Mouse (Mus musculus) gastrocnemius, postnatal 4 days (tissue): Measurements from ENCODE around the gene Pbp2. TPM values are rescaled to one million over a fixed set of nuclear protein-coding genes. Genes with fewer than 3 reads are reported as not detected.

Source experiments
- DNase-seq, 2 experiments: peaks; one replicate each; pipeline ENCODE4 v3.0.0; 2021 to 2022; ENCODE audit warnings: low spot score in 2 of 2, mixed read lengths in 2 of 2
- long read RNA-seq, 2 experiments: library from polyadenylated mRNA; stranded (forward); transcript quantifications; one replicate each; pipeline ENCODE4 v2.0.0; 2021
- total RNA-seq, 2 experiments: library from RNA; stranded (reverse); gene quantifications; 2 replicates each; pipeline ENCODE4 v1.2.3; 2021

Gene Pbp2
- under 1 TPM in 1 of 2 experiments, not detected in 1; 0.49 TPM for total RNA-seq
- long read RNA-seq, experiment 1 = 0 reads
- long read RNA-seq, experiment 2 = 0 reads

GRCm38 (mm10) chr6:135310305-135310704 lies at the start of gene Pbp2:
Gene Pbp2, minus strand, starts transcription at chr6:135310405.
- no peak for DNase-seq

- DNase-seq = no peak
Measured at GRCm38 (mm10) chr6:135354953-135355352, 44.7 kb upstream of the Pbp2 start.

- DNase-seq = no peak
Measured at GRCm38 (mm10) chr6:135352537-135352936, 42.3 kb upstream of the Pbp2 start.

GRCm38 (mm10) chr6:135351638-135352302 lies 41.6 kb upstream of the Pbp2 start:
- DNase-seq = peak; percentile 54 to 80

- no peak for DNase-seq
Measured at GRCm38 (mm10) chr6:135341076-135341378, 30.8 kb upstream of the Pbp2 start.

- peak in 1 of 2 experiments; percentile 56 for DNase-seq
Measured at GRCm38 (mm10) chr6:135340355-135341075, 30.3 kb upstream of the Pbp2 start.

GRCm38 (mm10) chr6:135336376-135336775 lies 26.2 kb upstream of the Pbp2 start:
- no peak for DNase-seq

GRCm38 (mm10) chr6:135333994-135334651 lies 23.9 kb upstream of the Pbp2 start:
- peak in 1 of 2 experiments; percentile 66 for DNase-seq

- peak in 1 of 2 experiments; percentile 37 for DNase-seq
Measured at GRCm38 (mm10) chr6:135332737-135333281, 22.6 kb upstream of the Pbp2 start.

- peak in 1 of 2 experiments; percentile 19 for DNase-seq
Measured at GRCm38 (mm10) chr6:135331916-135332315, 21.7 kb upstream of the Pbp2 start.

GRCm38 (mm10) chr6:135326847-135327246 lies 16.6 kb upstream of the Pbp2 start:
- no peak for DNase-seq

GRCm38 (mm10) chr6:135324686-135325300 lies 14.6 kb upstream of the Pbp2 start:
- DNase-seq = no peak

- DNase-seq = no peak
Measured at GRCm38 (mm10) chr6:135324111-135324510, 13.9 kb upstream of the Pbp2 start.

GRCm38 (mm10) chr6:135323311-135323982 lies 13.2 kb upstream of the Pbp2 start:
- peak; percentile 52 to 59 for DNase-seq

GRCm38 (mm10) chr6:135322749-135323148 lies 12.5 kb upstream of the Pbp2 start:
- no peak for DNase-seq

- DNase-seq = no peak
Measured at GRCm38 (mm10) chr6:135319431-135319933, 9.3 kb upstream of the Pbp2 start.

GRCm38 (mm10) chr6:135316141-135316540 lies 5.9 kb upstream of the Pbp2 start:
- no peak for DNase-seq

- peak in 1 of 2 experiments; percentile 65 for DNase-seq
Measured at GRCm38 (mm10) chr6:135313981-135314380, 3.8 kb upstream of the Pbp2 start.

GRCm38 (mm10) chr6:135312038-135312437 lies 1.8 kb upstream of the Pbp2 start:
- no peak for DNase-seq

GRCm38 (mm10) chr6:135304576-135305260 lies 5.5 kb downstream of the Pbp2 start:
- DNase-seq = no peak
